17 mouse cellular contexts compared by ENCODE assay signal in the genomic region with DNA sequence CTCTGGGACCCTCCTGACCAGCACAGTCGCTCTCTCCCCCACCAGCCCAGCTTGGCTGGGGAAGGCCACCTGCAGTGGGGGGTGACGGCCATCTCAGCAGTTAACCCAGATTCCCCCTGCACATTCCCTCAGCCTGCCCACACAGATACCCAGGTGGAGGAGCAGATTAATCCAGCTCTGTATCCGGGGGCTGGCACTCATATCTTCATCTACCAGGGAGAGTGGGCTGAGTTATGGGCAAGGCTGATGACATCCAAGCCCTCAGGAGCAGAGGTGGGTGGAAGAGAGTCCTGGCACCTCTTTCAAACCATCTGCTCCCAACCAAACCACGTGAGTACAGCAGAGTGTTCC. TPM values are rescaled to one million over a fixed set of nuclear protein-coding genes. Genes with fewer than 3 reads are reported as not detected.
DNase-seq lines count a peak whose midpoint lies in the region; ATAC-seq and TF ChIP-seq lines count a peak whose summit lies in the region.
"Had no signal": no experiment of that assay in that cellular context is flagged by ENCODE, and none has a peak within 500 bp of the region (broad histone marks: within the 10 kb centered on the region; RNA-seq: fewer than 3 reads in every experiment).

No protein-coding gene starts in this region.

- intact Hi-C loops in gastrocnemius, adult 2 months (cut with DNase I): loop anchor here (5.0 kb wide), 2 partner anchors 35 to 75 kb away; no protein-coding TSS in a partner anchor
- intact Hi-C loops in left cerebral cortex, postnatal 4 days (cut with DNase I): no loop called here
- intact Hi-C loops in left cerebral cortex, postnatal 36 days (cut with DNase I): no loop called here

- no peak overlapping the region for H3K4me3 ChIP-seq in gastrocnemius, adult 2 months
- H3K4me3 ChIP-seq: embryonic facial prominence, embryonic 15.5 days; forebrain, embryonic 12.5 days; heart, embryonic 15.5 days; hindbrain, embryonic 10.5 days; liver, embryonic 12.5 days; lung, embryonic 15.5 days; midbrain, embryonic 15.5 days had no signal

- H3K27ac ChIP-seq in gastrocnemius, adult 2 months: 0 out of 2 replicates have a peak overlapping the region, but pooled peaks have one; percentile 16
- H3K27ac ChIP-seq: embryonic facial prominence, embryonic 15.5 days; forebrain, embryonic 12.5 days; heart, embryonic 15.5 days; hindbrain, embryonic 10.5 days; liver, embryonic 12.5 days; lung, embryonic 15.5 days; midbrain, embryonic 15.5 days had no signal

- peak; percentile 28 for ATAC-seq in megakaryocyte-erythroid progenitor cell, adult 5-6 weeks (replicated peaks; ENCODE audit: low FRiP score, low TSS enrichment, poor library complexity, severe bottlenecking)
- ATAC-seq: liver, embryonic 12.5 days; midbrain, embryonic 15.5 days had no signal

- DNase-seq in gastrocnemius, adult 2 months: no peak
- DNase-seq in gastrocnemius, postnatal 4 days (ENCODE audit: low spot score in 2 of 2): no peak
- peak; percentile 49 for DNase-seq in left cerebral cortex, postnatal 4 days
- no peak for DNase-seq in left cerebral cortex, postnatal 36 days (ENCODE audit: low spot score in 2 of 2)
- DNase-seq in cerebellum, adult 8-10 months: peak; percentile 86
- DNase-seq in layer of hippocampus, adult 18-20 months (ENCODE audit: low spot score in 2 of 2): no peak
- no peak for DNase-seq in thymus, postnatal 14 days
- DNase-seq: right cerebral cortex, adult 18-20 months; thymus, adult 2 months had no signal

- no peak for TF ChIP-seq CTCF in gastrocnemius, adult 2 months (IDR thresholded peaks at IDR 0.05)

RNA-seq across cellular contexts. Expression of a gene that starts 33.3 kb away (rescaled TPM):
- total RNA-seq in gastrocnemius, adult 2 months (2021): 10 to 100 TPM; 24.0 to 24.1 TPM
- total RNA-seq in gastrocnemius, postnatal 4 days (2021): 10 to 100 TPM; 33.1 to 37.7 TPM
- 10 to 100 TPM; 27.5 to 29.9 TPM for total RNA-seq in left cerebral cortex, postnatal 4 days (2021)
- total RNA-seq in left cerebral cortex, postnatal 36 days (2021): 10 to 100 TPM; 29.0 to 29.2 TPM
- total RNA-seq in megakaryocyte-erythroid progenitor cell, adult 5-6 weeks (2014; fragmentation: Nextera tagmentation): 26.6 and 38.7 TPM in 2 replicates
- total RNA-seq in megakaryocyte-erythroid progenitor cell, adult 5-6 weeks (2017): 24.3 and 35.7 TPM in 2 replicates
- 10 to 100 TPM; 26.6 to 27.8 TPM for total RNA-seq in layer of hippocampus, adult 18-20 months (2021)

RNA-seq across cellular contexts. Expression of a gene that starts 38.7 kb away (rescaled TPM):
- total RNA-seq in gastrocnemius, adult 2 months (2021): 10 to 100 TPM; 47.0 to 54.5 TPM
- total RNA-seq in gastrocnemius, postnatal 4 days (2021): 10 to 100 TPM; 29.7 to 35.5 TPM
- 10 to 100 TPM; 55.0 to 58.3 TPM for total RNA-seq in left cerebral cortex, postnatal 4 days (2021)
- 10 to 100 TPM; 38.4 to 44.5 TPM for total RNA-seq in left cerebral cortex, postnatal 36 days (2021)
- total RNA-seq in megakaryocyte-erythroid progenitor cell, adult 5-6 weeks (2014; fragmentation: Nextera tagmentation): 26.6 and 31.4 TPM in 2 replicates
- 53.5 and 54.7 TPM in 2 replicates for total RNA-seq in megakaryocyte-erythroid progenitor cell, adult 5-6 weeks (2017)
- 10 to 100 TPM; 42.9 to 43.3 TPM for total RNA-seq in layer of hippocampus, adult 18-20 months (2021)

RNA-seq across cellular contexts. Expression of a gene that starts 39.8 kb away (rescaled TPM):
- total RNA-seq in gastrocnemius, adult 2 months (2021): 1 to 10 TPM; 5.9 to 6.2 TPM
- 10 to 100 TPM; 15.7 to 21.1 TPM for total RNA-seq in gastrocnemius, postnatal 4 days (2021)
- total RNA-seq in left cerebral cortex, postnatal 4 days (2021): 10 to 100 TPM; 41.2 to 41.6 TPM
- total RNA-seq in left cerebral cortex, postnatal 36 days (2021): 10 to 100 TPM; 32.5 to 37.2 TPM
- total RNA-seq in megakaryocyte-erythroid progenitor cell, adult 5-6 weeks (2014; fragmentation: Nextera tagmentation): 23.3 and 40.6 TPM in 2 replicates
- 31.8 and 80.4 TPM in 2 replicates for total RNA-seq in megakaryocyte-erythroid progenitor cell, adult 5-6 weeks (2017)
- 10 to 100 TPM; 33.4 to 33.9 TPM for total RNA-seq in layer of hippocampus, adult 18-20 months (2021)

Comparison
In these comparisons a context has a peak if more than half of its experiments do, and no peak if none do; other contexts are left out.
1. DNase-seq: peak in left cerebral cortex, postnatal 4 days (single experiment) and cerebellum, adult 8-10 months (single experiment); none in gastrocnemius, adult 2 months (single experiment), gastrocnemius, postnatal 4 days (0 of 2), left cerebral cortex, postnatal 36 days (0 of 2), layer of hippocampus, adult 18-20 months (0 of 2) and thymus, postnatal 14 days (single experiment).